Comparison of ENCODE assay signal across 9 mouse cellular contexts in genomic region chr16:8883674-8884241, GRCm38 (mm10). TPM values are rescaled to one million over a fixed set of nuclear protein-coding genes. Genes with fewer than 3 reads are reported as not detected.
DNase-seq lines count a peak whose midpoint lies in the region; TF ChIP-seq lines count a peak whose summit lies in the region.
"Had no signal": no experiment of that assay in that cellular context is flagged by ENCODE, and none has a peak within 500 bp of the region (broad histone marks: within the 10 kb centered on the region; RNA-seq: fewer than 3 reads in every experiment).

No protein-coding gene starts in this region.

- TF ChIP-seq POLR2A in liver, adult 2 months (IDR thresholded peaks at IDR 0.05; ENCODE audit: extremely low read depth, insufficient read depth, low read length): no peak
- TF ChIP-seq POLR2A in myocyte (IDR thresholded peaks at IDR 0.05; ENCODE audit: insufficient read length, low read depth): no peak

- intact Hi-C loops in gastrocnemius, postnatal 36 days (cut with DNase I): loop anchor here (5.0 kb wide), 2 partner anchors 114 to 1109 kb away; no protein-coding TSS in a partner anchor

- no peak overlapping the region for H3ac ChIP-seq in myocyte (ENCODE audit: control insufficient read depth, insufficient read length)

- H3K4me1 ChIP-seq in liver, adult 2 months (ENCODE audit: control insufficient read depth, insufficient read depth, low read length): no peaks in the 10 kb centered on the region
- H3K4me1 ChIP-seq: embryonic facial prominence, embryonic 15.5 days had no signal

- peak overlapping the region; percentile 2; the same call in 1 of the 2 replicates for H3K4me3 ChIP-seq in liver, adult 2 months (ENCODE audit: insufficient read depth, low read depth, low read length)
- no peak overlapping the region for H3K4me3 ChIP-seq in myocyte
- H3K4me3 ChIP-seq: embryonic facial prominence, embryonic 15.5 days had no signal

- H3K9ac ChIP-seq in liver, adult 2 months (ENCODE audit: low read depth, low read length): no peak overlapping the region
- H3K9ac ChIP-seq: embryonic facial prominence, embryonic 15.5 days had no signal

- peak overlapping the region; percentile 16 for H3K4me2 ChIP-seq in myocyte (ENCODE audit: low read depth)
- H3K4me2 ChIP-seq: embryonic facial prominence, embryonic 15.5 days had no signal

- TF ChIP-seq CTCF in liver, adult 2 months (IDR thresholded peaks at IDR 0.05; ENCODE audit: low read depth, low read length): peak; percentile 94

- no peak overlapping the region for H3K27ac ChIP-seq in liver, adult 2 months (replicated peaks; ENCODE audit: insufficient read depth, low read depth, low read length)
- H3K27ac ChIP-seq: embryonic facial prominence, embryonic 15.5 days had no signal

- 41% methylated on average over 11 of the region's 11 CpGs for WGBS in liver, adult 2 months

- no peaks in the 10 kb centered on the region for H3K36me3 ChIP-seq in liver, adult 2 months (ENCODE audit: control insufficient read depth, insufficient read depth, low read length)
- no peaks in the 10 kb centered on the region for H3K36me3 ChIP-seq in myocyte (ENCODE audit: control insufficient read depth, insufficient read depth)
- H3K36me3 ChIP-seq: embryonic facial prominence, embryonic 15.5 days had no signal

- no peaks in the 10 kb centered on the region for H3K79me2 ChIP-seq in liver, adult 2 months (ENCODE audit: control insufficient read depth, insufficient read depth, low read length)
- H3K79me2 ChIP-seq in myocyte (ENCODE audit: control insufficient read depth, insufficient read depth): no peaks in the 10 kb centered on the region

- DNase-seq in 3134 (ENCODE audit: extremely low read depth, insufficient read length, low spot score): peak; percentile 54
- DNase-seq in adrenal gland, adult 2 months: peak; percentile 89
- DNase-seq in embryo, embryonic 10.5 days (ENCODE audit: low spot score): peak; percentile 95
- peak; percentile 73 to 82 for DNase-seq in gastrocnemius, postnatal 36 days
- peak; percentile 85 for DNase-seq in kidney, adult 9 months
- peak; percentile 46 for DNase-seq in liver, adult 2 months (ENCODE audit: extremely low read depth, low read depth, low spot score)
- peak; percentile 68 to 90 for DNase-seq in spleen, postnatal 4 days (ENCODE audit: low spot score in 2 of 2)

- no peaks in the 10 kb centered on the region; the same call in 1 of the 2 replicates for H3K27me3 ChIP-seq in liver, adult 2 months (ENCODE audit: control insufficient read depth, insufficient read depth, low read length)
- H3K27me3 ChIP-seq in myocyte (ENCODE audit: control insufficient read depth, insufficient read depth, insufficient read length): no peaks in the 10 kb centered on the region
- H3K27me3 ChIP-seq: embryonic facial prominence, embryonic 15.5 days had no signal

TF ChIP-seq in myocyte, 11 proteins besides CTCF, POLR2A, EP300 and RAD21:
- TF ChIP-seq MYOG (IDR thresholded peaks at IDR 0.05; ENCODE audit: control insufficient read depth in 1 of 3, insufficient read depth in 1 of 3, insufficient read length in 2 of 3, low read depth in 2 of 3) (no peak), MAX (IDR thresholded peaks at IDR 0.05; ENCODE audit: low read depth) (no peak), TCF3 (IDR thresholded peaks at IDR 0.05; ENCODE audit: insufficient read length, low read depth) (no peak), SRF (IDR thresholded peaks at IDR 0.05; ENCODE audit: control insufficient read depth, insufficient read length, low read depth) (no peak), MYOD1 (IDR thresholded peaks at IDR 0.05; ENCODE audit: control insufficient read depth in 1 of 3, insufficient read length in 2 of 3, low read depth in 2 of 3) (no peak), E2F4 (IDR thresholded peaks at IDR 0.05; ENCODE audit: insufficient read depth) (no peak), REST (IDR thresholded peaks at IDR 0.05; ENCODE audit: insufficient read depth, insufficient read length) (no peak), POLR2AphosphoS2 (IDR thresholded peaks at IDR 0.05; ENCODE audit: insufficient read length, low read depth) (no peak), CEBPB (IDR thresholded peaks at IDR 0.05; ENCODE audit: insufficient read depth, poor library complexity, severe bottlenecking) (no peak), USF1 (IDR thresholded peaks at IDR 0.05; ENCODE audit: low read depth) (no peak), TCF12 (IDR thresholded peaks at IDR 0.05; ENCODE audit: insufficient read depth, poor library complexity, severe bottlenecking) (no peak)

RNA-seq across cellular contexts. Expression of gene 1810013L24Rik, which starts 53.9 kb away (rescaled TPM):
- 10 to 100 TPM; 75.7 to 77.0 TPM for total RNA-seq in adrenal gland, adult 2 months (2021)
- polyA plus RNA-seq in adrenal gland, adult 2 months (2012; rRNA removed): 12.8 and 14.9 TPM in 2 replicates
- 10 to 100 TPM; 79.2 to 94.8 TPM for total RNA-seq in gastrocnemius, postnatal 36 days (2021)
- total RNA-seq in liver, adult 2 months (2014; rRNA removed): 33.8 and 41.1 TPM in 2 replicates
- polyA plus RNA-seq in liver, adult 2 months (2012; rRNA removed): 8.9 and 11.1 TPM in 2 replicates
- polyA plus RNA-seq in myocyte (2012; fragmentation: generic; extraction: Trizol): 27.5 TPM
